Comparison of ENCODE assay signal across 8 mouse cellular contexts in genomic region chr2:179976295-179976627, GRCm38 (mm10). TPM values are rescaled to one million over a fixed set of nuclear protein-coding genes. Genes with fewer than 3 reads are reported as not detected.
DNase-seq lines count a peak whose midpoint lies in the region; ATAC-seq and TF ChIP-seq lines count a peak whose summit lies in the region.

No protein-coding gene starts in this region.

- DNase-seq in heart, adult 18-20 months = no peak
- DNase-seq in adrenal gland, adult 8-10 months = no peak
- no peak for DNase-seq in urinary bladder, postnatal 36 days (ENCODE audit: low spot score in 2 of 2)
- no peak for DNase-seq in retina, embryonic 14.5 days (ENCODE audit: low spot score)

- H3K27ac ChIP-seq in heart, embryonic 11.5 days (ENCODE audit: low read depth, low read length) = peak overlapping the region; percentile 81
- H3K27ac ChIP-seq in ES-Bruce4 (ENCODE audit: insufficient read depth, low read length) = no peak overlapping the region
- peak overlapping the region; percentile 94 for H3K27ac ChIP-seq in forebrain, embryonic 16.5 days (ENCODE audit: low read length)
- peak overlapping the region; percentile 86 for H3K27ac ChIP-seq in liver, embryonic 16.5 days (ENCODE audit: low read length)

- H3K27me3 ChIP-seq in heart, embryonic 11.5 days (ENCODE audit: control insufficient read depth, insufficient read depth, low read length) = no peaks in the 10 kb centered on the region
- no peaks in the 10 kb centered on the region for H3K27me3 ChIP-seq in ES-Bruce4 (ENCODE audit: control insufficient read depth, insufficient read depth, low read length, poor library complexity, severe bottlenecking)
- no peaks in the 10 kb centered on the region for H3K27me3 ChIP-seq in forebrain, embryonic 16.5 days (replicated peaks; ENCODE audit: control insufficient read depth, insufficient read depth, low read length)
- no peaks in the 10 kb centered on the region for H3K27me3 ChIP-seq in liver, embryonic 16.5 days (ENCODE audit: control insufficient read depth, insufficient read depth, low read depth, low read length)

- TF ChIP-seq EP300 in ES-Bruce4 (IDR thresholded peaks at IDR 0.05; ENCODE audit: insufficient read depth, low read depth, low read length) = no peak

- peak overlapping the region; percentile 89 for H3K9ac ChIP-seq in heart, embryonic 11.5 days (ENCODE audit: low read depth, low read length)
- peak overlapping the region; percentile 81 for H3K9ac ChIP-seq in ES-Bruce4 (ENCODE audit: low read depth, poor library complexity, severe bottlenecking)
- H3K9ac ChIP-seq in forebrain, embryonic 16.5 days (replicated peaks; ENCODE audit: low read depth, low read length) = peak overlapping the region; percentile 82
- peak overlapping the region; percentile 88 for H3K9ac ChIP-seq in liver, embryonic 16.5 days (ENCODE audit: low read depth, low read length)

- no peaks in the 10 kb centered on the region for H3K9me3 ChIP-seq in heart, embryonic 11.5 days (replicated peaks; ENCODE audit: control insufficient read depth, low read length)
- no peaks in the 10 kb centered on the region for H3K9me3 ChIP-seq in ES-Bruce4 (replicated peaks; ENCODE audit: control insufficient read depth, insufficient read depth, low read length, poor library complexity, severe bottlenecking)
- no peaks in the 10 kb centered on the region for H3K9me3 ChIP-seq in forebrain, embryonic 16.5 days (ENCODE audit: control insufficient read depth, low read length)
- no peaks in the 10 kb centered on the region for H3K9me3 ChIP-seq in liver, embryonic 16.5 days (replicated peaks; ENCODE audit: control insufficient read depth, low read length)

- H3K4me1 ChIP-seq in heart, embryonic 11.5 days (ENCODE audit: control insufficient read depth, insufficient read depth, low read length) = peaks cover 42% of the 10 kb centered on the region
- H3K4me1 ChIP-seq in ES-Bruce4 (ENCODE audit: control insufficient read depth, insufficient read depth, low read length) = peaks cover 3% of the 10 kb centered on the region
- H3K4me1 ChIP-seq in forebrain, embryonic 16.5 days (replicated peaks; ENCODE audit: control insufficient read depth, insufficient read depth, low read length) = peaks cover 38% of the 10 kb centered on the region
- peaks cover 41% of the 10 kb centered on the region for H3K4me1 ChIP-seq in liver, embryonic 16.5 days (ENCODE audit: control insufficient read depth, low read depth, low read length)

- no peak for TF ChIP-seq POLR2A in ES-Bruce4 (IDR thresholded peaks at IDR 0.05; ENCODE audit: insufficient read depth, low read length)

- ATAC-seq in heart, embryonic 11.5 days (replicated peaks; ENCODE audit: insufficient number of reproducible peaks, low FRiP score, low TSS enrichment) = peak; percentile 24
- ATAC-seq in forebrain, embryonic 16.5 days = peak; percentile 51; the same call in 1 of the 2 replicates
- peak; percentile 23 for ATAC-seq in liver, embryonic 16.5 days (ENCODE audit: low read depth)

- H3K4me3 ChIP-seq in heart, embryonic 11.5 days (ENCODE audit: low read depth, low read length) = peak overlapping the region; percentile 81
- peak overlapping the region; percentile 82 for H3K4me3 ChIP-seq in ES-Bruce4 (ENCODE audit: low read depth, low read length)
- peak overlapping the region; percentile 89 for H3K4me3 ChIP-seq in forebrain, embryonic 16.5 days (replicated peaks; ENCODE audit: low read length)
- H3K4me3 ChIP-seq in liver, embryonic 16.5 days (ENCODE audit: low read depth, low read length) = peak overlapping the region; percentile 90

- no peaks in the 10 kb centered on the region for H3K36me3 ChIP-seq in heart, embryonic 11.5 days (ENCODE audit: control insufficient read depth, insufficient read depth, low read length)
- H3K36me3 ChIP-seq in ES-Bruce4 (ENCODE audit: control insufficient read depth, insufficient read depth, low read length, poor library complexity, severe bottlenecking) = no peaks in the 10 kb centered on the region
- no peaks in the 10 kb centered on the region for H3K36me3 ChIP-seq in forebrain, embryonic 16.5 days (ENCODE audit: control insufficient read depth, insufficient read depth)
- no peaks in the 10 kb centered on the region for H3K36me3 ChIP-seq in liver, embryonic 16.5 days (ENCODE audit: control insufficient read depth, insufficient read depth)

- WGBS in heart, embryonic 11.5 days (ENCODE audit: insufficient replicate concordance) = 1% methylated on average over 18 of the region's 54 CpGs
- whole genome bisulfite sequencing in forebrain, embryonic 16.5 days = 0% methylated on average over 29 of the region's 54 CpGs
- 0% methylated on average over 35 of the region's 54 CpGs for WGBS in liver, embryonic 16.5 days (ENCODE audit: insufficient replicate concordance)

- TF ChIP-seq CTCF in ES-Bruce4 (IDR thresholded peaks at IDR 0.05; ENCODE audit: low read depth, low read length) = no peak

- peak overlapping the region; percentile 100 for H3K4me2 ChIP-seq in heart, embryonic 11.5 days
- no peak overlapping the region for H3K4me2 ChIP-seq in forebrain, embryonic 16.5 days (ENCODE audit: low read length)
- peak overlapping the region; percentile 52 for H3K4me2 ChIP-seq in liver, embryonic 16.5 days (ENCODE audit: low read depth, low read length)

RNA-seq across cellular contexts. Expression of gene Taf4, which starts 0.2 kb away (rescaled TPM):
- 3.3 and 4.2 TPM in 2 replicates for polyA plus RNA-seq in heart, embryonic 11.5 days (2014; fragmentation: Nextera tagmentation; extraction: Ambion mirVana)
- 10 to 100 TPM; 17.1 to 17.7 TPM for total RNA-seq in heart, adult 18-20 months (2021)
- 22.4 and 26.4 TPM in 2 replicates for polyA plus RNA-seq in ES-Bruce4 (2011; ENCODE audit: insufficient read depth, insufficient read length, low read depth, missing spikeins)
- polyA plus RNA-seq in forebrain, embryonic 16.5 days (2015; fragmentation: Nextera tagmentation; extraction: Ambion mirVana) = 4.4 and 4.5 TPM in 2 replicates
- 1.6 and 1.7 TPM in 2 replicates for polyA plus RNA-seq in liver, embryonic 16.5 days (2015; fragmentation: Nextera tagmentation; extraction: Ambion mirVana)
- total RNA-seq in adrenal gland, adult 8-10 months (2022) = 10 to 100 TPM; 16.8 to 22.8 (median 19.6) TPM

RNA-seq across cellular contexts. Expression of gene Lsm14b, which starts 48.5 kb away (rescaled TPM):
- polyA plus RNA-seq in heart, embryonic 11.5 days (2014; fragmentation: Nextera tagmentation; extraction: Ambion mirVana) = 3.9 and 4.3 TPM in 2 replicates
- 10 to 100 TPM; 62.0 to 62.3 TPM for total RNA-seq in heart, adult 18-20 months (2021)
- 55.6 and 59.8 TPM in 2 replicates for polyA plus RNA-seq in ES-Bruce4 (2011; ENCODE audit: insufficient read depth, insufficient read length, low read depth, missing spikeins)
- 23.8 and 26.1 TPM in 2 replicates for polyA plus RNA-seq in forebrain, embryonic 16.5 days (2015; fragmentation: Nextera tagmentation; extraction: Ambion mirVana)
- 0.86 and 0.91 TPM in 2 replicates for polyA plus RNA-seq in liver, embryonic 16.5 days (2015; fragmentation: Nextera tagmentation; extraction: Ambion mirVana)
- total RNA-seq in adrenal gland, adult 8-10 months (2022) = 10 to 100 TPM; 41.8 to 54.8 (median 48.5) TPM
